Mouse (Mus musculus): ENCODE measurements at regions not wholly inside any gene's neighbourhood (a gene's known extent, or its start where the extent isn't known, plus 50 kb on each side); places are given as distances from the start of the nearest gene placed in this dataset.

DNA sequence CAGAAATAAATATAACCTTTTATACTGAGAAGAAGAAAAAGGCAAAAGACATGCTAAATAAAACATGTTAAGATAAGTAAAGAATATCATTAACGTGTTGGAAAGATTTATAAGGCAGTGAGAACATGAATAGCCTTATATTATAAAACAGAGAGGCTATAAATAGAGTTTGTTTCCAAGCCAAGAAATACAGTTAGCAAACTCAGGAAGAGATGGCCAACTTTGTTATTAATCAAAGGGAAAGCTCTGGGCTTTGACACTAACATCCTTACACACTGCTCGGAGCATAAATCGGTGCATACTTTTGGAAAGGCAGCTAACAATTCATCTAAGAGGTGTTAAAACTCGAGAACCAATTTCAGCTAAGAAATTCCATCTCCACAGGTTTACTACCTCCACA, 106.3 kb upstream of the Gm26657 start:
- Histone ChIP-seq H3K27ac (replicated peaks; ENCODE audit: low read depth, low read length) (no peak overlapping the region), H3K4me1 (ENCODE audit: control insufficient read depth, insufficient read depth, low read length) (peaks cover 7% of the 10 kb centered on the region), H3K36me3 (ENCODE audit: control insufficient read depth, insufficient read depth, low read length) (no peaks in the 10 kb centered on the region), H3K4me3 (ENCODE audit: low read depth, low read length) (no peak overlapping the region), H3K9me3 (ENCODE audit: control insufficient read depth, low read length) (no peaks in the 10 kb centered on the region), H3K4me2 (ENCODE audit: low read depth, low read length) (no peak overlapping the region), H3K9ac (ENCODE audit: low read depth, low read length) (no peak overlapping the region), H3K27me3 (replicated peaks; ENCODE audit: control insufficient read depth, insufficient read depth, low read length) (no peaks in the 10 kb centered on the region)
- DNase-seq (ENCODE audit: low spot score): no peak
- ATAC-seq (ENCODE audit: low read depth): no peak
- 53% methylated on average over 4 of the region's 4 CpGs for WGBS

DNA sequence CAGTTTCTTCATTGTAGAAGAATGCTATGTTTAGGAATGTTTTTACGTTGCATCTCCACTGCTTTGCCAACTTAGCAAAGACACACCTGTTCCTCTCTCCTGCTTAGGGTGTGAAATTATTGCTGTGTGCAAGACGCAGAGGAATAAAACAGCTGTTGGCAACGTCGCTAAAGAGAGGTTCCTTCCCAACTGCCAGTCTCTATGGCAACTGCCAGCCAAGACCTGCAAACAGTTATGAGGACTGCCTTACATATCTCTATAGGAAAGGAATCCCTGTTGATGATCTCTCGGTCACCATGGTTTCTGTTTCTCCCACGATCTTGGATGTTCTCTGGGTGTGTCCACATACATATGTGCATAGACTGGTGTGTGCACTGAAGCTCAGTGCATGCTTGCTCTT, 109.6 kb upstream of the Gm26657 start:
- Histone ChIP-seq H3K4me1 (ENCODE audit: control insufficient read depth, insufficient read depth, low read length) (peaks cover 3% of the 10 kb centered on the region; the same call in 1 of the 2 replicates), H3K9me3 (ENCODE audit: control insufficient read depth, low read length) (no peaks in the 10 kb centered on the region), H3K9ac (ENCODE audit: low read depth, low read length) (no peak overlapping the region), H3K4me2 (ENCODE audit: low read depth, low read length) (no peak overlapping the region), H3K36me3 (ENCODE audit: control insufficient read depth, insufficient read depth, low read length) (no peaks in the 10 kb centered on the region), H3K27ac (replicated peaks; ENCODE audit: low read depth, low read length) (no peak overlapping the region), H3K27me3 (replicated peaks; ENCODE audit: control insufficient read depth, insufficient read depth, low read length) (no peaks in the 10 kb centered on the region), H3K4me3 (ENCODE audit: low read depth, low read length) (no peak overlapping the region)
- ATAC-seq (ENCODE audit: low read depth) (peak; percentile 37; the same call in 1 of the 2 replicates), DNase-seq (ENCODE audit: low spot score) (peak; percentile 54)
- 53% methylated on average over 6 of the region's 6 CpGs for WGBS

DNA sequence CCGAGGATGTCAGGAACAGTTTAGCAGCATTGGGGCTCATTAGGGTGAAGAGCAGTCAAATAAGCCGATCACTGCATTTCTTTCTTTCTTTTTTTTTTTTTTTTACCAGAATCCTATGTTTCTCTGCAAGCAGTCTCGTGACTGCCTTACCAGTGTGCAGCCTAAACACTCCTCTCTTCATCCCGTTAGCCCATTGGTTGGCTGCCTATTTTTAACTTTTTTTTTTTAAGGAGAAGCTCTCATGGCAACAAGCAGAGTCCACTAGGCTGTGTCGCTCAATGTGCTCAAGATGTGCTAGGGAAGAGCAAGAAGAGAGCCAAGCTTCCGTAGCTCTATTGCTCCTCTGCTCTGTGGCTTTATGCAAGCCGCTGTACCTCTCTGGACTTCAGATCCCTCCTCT, 112.7 kb upstream of the Gm26657 start:
- Histone ChIP-seq H3K9me3 (ENCODE audit: control insufficient read depth, low read length) (no peaks in the 10 kb centered on the region), H3K27ac (replicated peaks; ENCODE audit: low read depth, low read length) (no peak overlapping the region), H3K4me1 (ENCODE audit: control insufficient read depth, insufficient read depth, low read length) (peaks cover 3% of the 10 kb centered on the region; the same call in 1 of the 2 replicates), H3K36me3 (ENCODE audit: control insufficient read depth, insufficient read depth, low read length) (no peaks in the 10 kb centered on the region), H3K27me3 (replicated peaks; ENCODE audit: control insufficient read depth, insufficient read depth, low read length) (no peaks in the 10 kb centered on the region), H3K4me3 (ENCODE audit: low read depth, low read length) (no peak overlapping the region), H3K4me2 (ENCODE audit: low read depth, low read length) (no peak overlapping the region), H3K9ac (ENCODE audit: low read depth, low read length) (no peak overlapping the region)
- ATAC-seq (ENCODE audit: low read depth): no peak
- DNase-seq (ENCODE audit: low spot score): no peak
- 56% methylated on average over 7 of the region's 7 CpGs for WGBS

DNA sequence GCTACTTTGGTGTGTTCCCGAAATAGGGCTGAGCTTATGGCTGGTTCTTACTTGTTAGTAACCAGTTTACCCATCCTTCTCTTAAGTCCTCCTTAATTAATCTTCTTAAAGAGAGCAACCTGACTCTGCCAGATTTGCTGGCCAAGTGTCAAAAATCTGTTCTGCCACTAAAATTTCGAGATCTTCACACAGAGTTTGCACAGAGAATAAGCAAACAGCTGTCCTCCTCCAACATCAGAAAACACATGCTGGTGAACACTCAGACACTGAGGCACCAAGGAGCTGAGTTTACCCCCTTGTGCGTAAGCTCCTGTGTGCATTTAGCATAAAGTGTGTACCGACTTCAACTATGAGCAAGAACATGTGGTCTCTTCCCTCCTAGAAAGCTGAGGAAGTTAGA, 118.1 kb upstream of the Gm26657 start:
- WGBS: 69% methylated on average over 4 of the region's 4 CpGs
- no peak overlapping the region for H3K4me2 ChIP-seq (ENCODE audit: low read depth, low read length)
- H3K27ac ChIP-seq (replicated peaks; ENCODE audit: low read depth, low read length): no peak overlapping the region
- H3K36me3 ChIP-seq (ENCODE audit: control insufficient read depth, insufficient read depth, low read length): no peaks in the 10 kb centered on the region
- DNase-seq (ENCODE audit: low spot score): no peak
- no peak overlapping the region for H3K9ac ChIP-seq (ENCODE audit: low read depth, low read length)
- no peak for ATAC-seq (ENCODE audit: low read depth)
- no peak overlapping the region for H3K4me3 ChIP-seq (ENCODE audit: low read depth, low read length)
- H3K9me3 ChIP-seq (ENCODE audit: control insufficient read depth, low read length): no peaks in the 10 kb centered on the region
- no peaks in the 10 kb centered on the region for H3K27me3 ChIP-seq (replicated peaks; ENCODE audit: control insufficient read depth, insufficient read depth, low read length)
- H3K4me1 ChIP-seq (ENCODE audit: control insufficient read depth, insufficient read depth, low read length): no peaks in the 10 kb centered on the region

DNA sequence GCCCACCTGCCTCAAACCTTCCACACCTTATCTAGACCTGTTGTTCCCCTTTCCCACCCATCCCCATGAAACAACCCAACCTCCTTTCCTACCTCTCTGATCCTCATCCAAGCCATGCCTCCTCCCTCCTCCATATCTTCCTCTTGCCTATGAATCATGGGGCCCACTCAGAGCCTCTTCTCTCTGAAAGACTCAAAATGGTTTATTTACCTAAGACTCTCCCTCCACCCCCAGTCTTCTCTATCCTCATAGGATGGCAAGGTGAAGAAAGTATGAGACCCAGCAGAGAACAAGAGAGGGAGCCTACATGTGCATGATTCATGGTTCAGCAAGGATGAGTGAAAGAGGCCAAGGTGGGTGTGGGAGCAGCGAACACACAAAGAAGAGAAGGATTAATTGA, 118.5 kb upstream of the Gm26657 start:
- no peak overlapping the region for H3K9ac ChIP-seq (ENCODE audit: low read depth, low read length)
- no peaks in the 10 kb centered on the region for H3K4me1 ChIP-seq (ENCODE audit: control insufficient read depth, insufficient read depth, low read length)
- no peak for DNase-seq (ENCODE audit: low spot score)
- WGBS: 89% methylated on average over 1 of the region's 1 CpGs
- ATAC-seq (ENCODE audit: low read depth): no peak
- H3K9me3 ChIP-seq (ENCODE audit: control insufficient read depth, low read length): no peaks in the 10 kb centered on the region
- H3K4me3 ChIP-seq (ENCODE audit: low read depth, low read length): no peak overlapping the region
- no peak overlapping the region for H3K4me2 ChIP-seq (ENCODE audit: low read depth, low read length)
- H3K36me3 ChIP-seq (ENCODE audit: control insufficient read depth, insufficient read depth, low read length): no peaks in the 10 kb centered on the region
- H3K27ac ChIP-seq (replicated peaks; ENCODE audit: low read depth, low read length): no peak overlapping the region
- no peaks in the 10 kb centered on the region for H3K27me3 ChIP-seq (replicated peaks; ENCODE audit: control insufficient read depth, insufficient read depth, low read length)

DNA sequence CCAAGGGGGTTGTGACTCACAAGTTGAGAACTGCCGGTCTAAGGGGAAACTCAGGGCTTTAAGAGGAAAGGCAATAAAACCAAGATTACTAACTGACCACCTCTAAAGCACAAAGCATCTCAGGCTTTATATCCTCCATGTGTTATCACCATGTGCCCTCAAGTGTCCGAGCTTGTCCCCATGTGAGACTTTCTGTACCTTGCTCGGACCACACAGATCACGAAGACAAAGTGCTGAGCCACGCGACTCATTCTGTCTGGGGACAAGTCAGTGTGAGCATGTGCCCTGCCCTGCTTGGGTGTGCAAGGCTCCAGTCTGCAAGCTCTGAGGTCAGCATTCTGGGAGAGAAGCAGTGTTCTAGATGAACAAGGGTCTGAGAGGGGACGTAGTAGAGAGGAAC, 119.2 kb upstream of the Gm26657 start:
- Histone ChIP-seq H3K4me2 (ENCODE audit: low read depth, low read length) (no peak overlapping the region), H3K4me3 (ENCODE audit: low read depth, low read length) (no peak overlapping the region), H3K4me1 (ENCODE audit: control insufficient read depth, insufficient read depth, low read length) (no peaks in the 10 kb centered on the region), H3K27me3 (replicated peaks; ENCODE audit: control insufficient read depth, insufficient read depth, low read length) (no peaks in the 10 kb centered on the region), H3K27ac (replicated peaks; ENCODE audit: low read depth, low read length) (no peak overlapping the region), H3K9ac (ENCODE audit: low read depth, low read length) (no peak overlapping the region), H3K9me3 (ENCODE audit: control insufficient read depth, low read length) (no peaks in the 10 kb centered on the region), H3K36me3 (ENCODE audit: control insufficient read depth, insufficient read depth, low read length) (no peaks in the 10 kb centered on the region)
- DNase-seq (ENCODE audit: low spot score) (no peak), ATAC-seq (ENCODE audit: low read depth) (no peak)
- WGBS: 90% methylated on average over 7 of the region's 7 CpGs

DNA sequence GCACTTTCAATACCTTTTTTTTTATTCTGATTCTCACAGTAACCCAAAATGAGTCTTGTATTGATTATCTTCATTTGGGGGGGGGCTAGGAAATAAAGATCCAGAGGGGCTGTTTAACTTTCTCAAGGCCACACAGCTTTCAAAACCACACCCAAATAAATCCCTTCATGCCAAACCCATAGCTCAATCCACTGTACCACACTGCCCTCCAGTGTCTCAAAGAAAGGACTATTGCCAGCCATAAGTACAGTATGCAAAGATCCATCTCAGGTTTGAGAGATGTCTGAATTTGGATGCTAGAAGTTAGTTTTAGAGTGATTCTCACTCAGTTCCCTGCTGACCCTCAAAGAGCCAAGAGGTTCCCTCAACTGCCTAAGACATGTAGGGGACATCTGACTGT, 120.1 kb upstream of the Gm26657 start:
- Histone ChIP-seq H3K36me3 (ENCODE audit: control insufficient read depth, insufficient read depth, low read length) (no peaks in the 10 kb centered on the region), H3K4me1 (ENCODE audit: control insufficient read depth, insufficient read depth, low read length) (no peaks in the 10 kb centered on the region), H3K27ac (replicated peaks; ENCODE audit: low read depth, low read length) (no peak overlapping the region), H3K4me2 (ENCODE audit: low read depth, low read length) (no peak overlapping the region), H3K9ac (ENCODE audit: low read depth, low read length) (no peak overlapping the region), H3K9me3 (ENCODE audit: control insufficient read depth, low read length) (no peaks in the 10 kb centered on the region), H3K4me3 (ENCODE audit: low read depth, low read length) (no peak overlapping the region), H3K27me3 (replicated peaks; ENCODE audit: control insufficient read depth, insufficient read depth, low read length) (no peaks in the 10 kb centered on the region)
- ATAC-seq (ENCODE audit: low read depth) (no peak), DNase-seq (ENCODE audit: low spot score) (no peak)

DNA sequence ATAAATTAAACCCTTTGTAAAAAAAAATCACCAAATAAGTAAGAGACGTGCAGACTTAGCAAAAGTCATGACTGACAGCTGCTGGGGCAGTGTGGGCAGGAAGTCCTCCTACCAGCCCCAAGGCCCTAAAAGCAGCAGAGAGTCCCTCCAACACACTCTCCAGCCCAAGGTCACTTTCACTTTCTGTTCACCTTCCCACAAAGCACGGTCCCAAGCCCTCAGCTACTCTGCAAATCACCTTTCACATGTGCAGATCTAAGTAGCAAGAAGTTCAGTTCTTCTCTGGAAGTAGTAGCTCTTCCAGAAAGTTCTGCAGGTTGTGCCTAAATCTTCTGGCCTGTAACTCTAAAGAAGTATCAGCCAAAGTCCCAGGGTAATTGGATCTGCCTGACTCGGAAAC, 120.8 kb upstream of the Gm26657 start:
- no peak for DNase-seq (ENCODE audit: low spot score)
- no peaks in the 10 kb centered on the region for H3K4me1 ChIP-seq (ENCODE audit: control insufficient read depth, insufficient read depth, low read length)
- H3K9ac ChIP-seq (ENCODE audit: low read depth, low read length): no peak overlapping the region
- no peaks in the 10 kb centered on the region for H3K36me3 ChIP-seq (ENCODE audit: control insufficient read depth, insufficient read depth, low read length)
- H3K27ac ChIP-seq (replicated peaks; ENCODE audit: low read depth, low read length): no peak overlapping the region
- H3K9me3 ChIP-seq (ENCODE audit: control insufficient read depth, low read length): no peaks in the 10 kb centered on the region
- no peak for ATAC-seq (ENCODE audit: low read depth)
- 80% methylated on average over 3 of the region's 3 CpGs for WGBS
- H3K27me3 ChIP-seq (replicated peaks; ENCODE audit: control insufficient read depth, insufficient read depth, low read length): no peaks in the 10 kb centered on the region
- no peak overlapping the region for H3K4me3 ChIP-seq (ENCODE audit: low read depth, low read length)
- H3K4me2 ChIP-seq (ENCODE audit: low read depth, low read length): no peak overlapping the region

DNA sequence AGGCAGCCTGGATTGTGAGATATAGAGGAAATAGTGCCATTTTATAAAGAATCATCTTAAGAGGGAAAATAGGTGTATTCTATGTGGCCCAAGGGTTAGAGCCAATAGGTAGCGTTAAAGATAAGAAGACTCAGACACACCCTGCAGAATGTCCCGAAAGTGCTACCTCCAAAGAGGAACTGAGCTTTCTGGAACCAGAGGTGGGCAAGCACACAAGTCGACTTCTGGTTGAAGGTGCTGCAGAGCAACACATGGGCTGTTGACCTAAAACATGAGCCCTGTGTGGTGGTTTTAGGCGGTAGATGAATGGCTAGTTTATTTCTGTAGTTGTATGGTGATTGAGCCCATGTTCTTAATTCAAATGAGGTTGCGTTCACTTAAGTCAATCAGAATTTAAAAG, 121.4 kb upstream of the Gm26657 start:
- Histone ChIP-seq H3K9me3 (ENCODE audit: control insufficient read depth, low read length) (no peaks in the 10 kb centered on the region), H3K4me2 (ENCODE audit: low read depth, low read length) (no peak overlapping the region), H3K4me1 (ENCODE audit: control insufficient read depth, insufficient read depth, low read length) (no peaks in the 10 kb centered on the region), H3K4me3 (ENCODE audit: low read depth, low read length) (no peak overlapping the region), H3K36me3 (ENCODE audit: control insufficient read depth, insufficient read depth, low read length) (no peaks in the 10 kb centered on the region), H3K27ac (replicated peaks; ENCODE audit: low read depth, low read length) (no peak overlapping the region), H3K27me3 (replicated peaks; ENCODE audit: control insufficient read depth, insufficient read depth, low read length) (no peaks in the 10 kb centered on the region), H3K9ac (ENCODE audit: low read depth, low read length) (no peak overlapping the region)
- ATAC-seq (ENCODE audit: low read depth) (no peak), DNase-seq (ENCODE audit: low spot score) (no peak)
- 87% methylated on average over 5 of the region's 5 CpGs for WGBS
